Mouse (Mus musculus) ES-E14 (cell line): ENCODE results near the gene G0s2. TPM values are rescaled to one million over a fixed set of nuclear protein-coding genes. Genes with fewer than 3 reads are reported as not detected.

Experiments
- DNase-seq: peaks from one replicate; pipeline ENCODE4 v3.0.0-alpha.2; 2013; ENCODE audit warnings: low read depth, low spot score
- H3K27ac ChIP-seq: 2 replicates; pipeline ENCODE4 v1.5.1; 2012; ENCODE audit warnings: low read depth, mild to moderate bottlenecking, low read length, moderate library complexity, mixed read lengths; ENCODE audit not compliant: poor library complexity, insufficient read depth, severe bottlenecking
- H3K36me3 ChIP-seq: 2 replicates; pipeline ENCODE4 v1.6.1; 2012; ENCODE audit warnings: mild to moderate bottlenecking, low read length, moderate library complexity, mixed read lengths; ENCODE audit not compliant: control insufficient read depth, poor library complexity, insufficient read depth, severe bottlenecking
- H3K4me1 ChIP-seq, 2 experiments: fragments of 150-350 bp in 1 of 2; sonication (generic) in 1 of 2; 2 replicates each; pipeline ENCODE4 v1.6.1; 2012; ENCODE audit warnings: low read length in 2 of 2, mild to moderate bottlenecking in 1 of 2, mixed read lengths in 1 of 2; ENCODE audit not compliant: control insufficient read depth in 2 of 2, insufficient read depth in 2 of 2, poor library complexity in 1 of 2
- H3K4me3 ChIP-seq, 2 experiments: fragments of 150-350 bp in 1 of 2; sonication (generic) in 1 of 2; 2 replicates each; pipeline ENCODE4 v1.5.1; 2012; ENCODE audit warnings: low read length in 2 of 2, low read depth in 1 of 2, mild to moderate bottlenecking in 1 of 2, mixed read lengths in 1 of 2; ENCODE audit not compliant: insufficient read depth in 1 of 2, poor library complexity in 1 of 2, severe bottlenecking in 1 of 2
- H3K9ac ChIP-seq: 2 replicates; pipeline ENCODE4 v1.6.1; 2012; ENCODE audit warnings: low read depth, mild to moderate bottlenecking, low read length, mixed read lengths; ENCODE audit not compliant: poor library complexity, insufficient read depth, severe bottlenecking
- H3K9me3 ChIP-seq: fragments of 150-350 bp; sonication (generic); 2 replicates; pipeline ENCODE4 v1.6.1; 2012; ENCODE audit warnings: low read depth, mild to moderate bottlenecking, low read length; ENCODE audit not compliant: control insufficient read depth, insufficient read depth
- CHD2 ChIP-seq: IDR thresholded peaks from 2 replicates; pipeline ENCODE4 v1.6.1; 2014; ENCODE audit warnings: mild to moderate bottlenecking, low read depth, low read length, inconsistent platforms
- HCFC1 ChIP-seq: IDR thresholded peaks from 2 replicates; pipeline ENCODE4 v1.6.1; 2012; ENCODE audit warnings: low read length, inconsistent platforms, borderline replicate concordance; ENCODE audit not compliant: insufficient read depth
- MAFK ChIP-seq: IDR thresholded peaks from 2 replicates; pipeline ENCODE4 v1.6.1; 2014; ENCODE audit warnings: mild to moderate bottlenecking, low read depth, low read length, inconsistent platforms; ENCODE audit not compliant: insufficient read depth
- ZC3H11A ChIP-seq: IDR thresholded peaks from 2 replicates; pipeline ENCODE4 v1.6.1; 2012; ENCODE audit warnings: low read depth, mild to moderate bottlenecking, inconsistent platforms, low read length, borderline replicate concordance
- ZNF384 ChIP-seq: IDR thresholded peaks from 2 replicates; pipeline ENCODE4 v1.6.1; 2012; ENCODE audit warnings: low read depth, low read length, inconsistent platforms
- in situ Hi-C, 2 experiments: fragments of 600-800 bp; cut with MboI; formaldehyde crosslinking; loops; one replicate each; pipeline ENCODE4 v1.15.1; 2025; ENCODE audit warnings: low sequenced_read_pairs in 2 of 2, inconsistent platforms in 1 of 2; ENCODE audit not compliant: unreplicated experiment in 2 of 2
- total RNA-seq: library from RNA; depleted of rRNA; stranded (reverse); fragments of 300-350 nt; gene quantifications from 2 replicates; pipeline ENCODE4 v1.2.3, GENCODE M21; 2012; rRNA removed

G0s2 gene
- total RNA-seq, result 4.8 and 7.3 TPM in 2 replicates

DNA sequence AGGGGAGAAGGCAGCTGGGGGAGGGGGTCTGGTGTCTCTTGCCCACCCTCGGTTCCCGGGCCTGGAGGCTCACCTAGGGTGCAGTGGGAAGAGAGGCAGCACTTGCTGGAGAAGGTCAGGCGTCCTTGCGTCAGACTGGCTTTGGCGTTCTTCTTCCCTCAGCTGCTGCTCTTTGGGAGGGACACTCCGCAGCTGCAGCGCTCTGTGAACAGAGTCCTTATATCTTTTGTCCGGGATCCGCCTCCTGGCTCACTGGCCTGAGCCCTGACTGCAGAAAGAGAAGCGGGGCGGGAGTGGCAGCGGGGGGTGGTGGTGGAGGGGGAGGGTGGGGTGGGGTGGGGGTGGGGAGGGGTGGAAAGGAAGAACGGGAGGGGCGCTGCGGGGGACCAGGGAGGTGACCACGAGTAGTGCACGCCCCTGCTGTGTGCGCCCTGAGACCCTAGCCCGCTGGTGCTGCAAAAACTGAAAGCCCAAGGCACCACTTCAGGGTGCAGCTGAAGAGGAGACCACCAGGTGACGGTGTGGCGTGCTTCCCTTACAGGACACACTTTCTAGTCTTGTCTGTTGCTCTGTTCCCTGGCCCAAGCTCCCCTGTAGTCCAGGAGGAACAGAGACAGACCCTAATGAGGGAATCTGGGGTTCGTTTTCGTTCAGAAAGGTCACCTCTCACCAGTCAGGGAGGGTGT, at the start of gene G0s2:
Gene G0s2, minus strand, starts transcription at position 302 of the 686 bp plus-strand sequence.
- H3K4me3 ChIP-seq, result peak within 1 kb of the TSS; percentile 46 to 52; a peak in 3 of 4 replicates
- DNase-seq, result peak; percentile 47
- no peaks in the 10 kb centered on the region for H3K9me3 ChIP-seq
- no peaks in the 10 kb centered on the region for H3K36me3 ChIP-seq
- TF ChIP-seq HCFC1 (no peak), MAFK (no peak), CHD2 (no peak), ZNF384 (no peak), ZC3H11A (no peak)
- peaks cover 2 to 8% of the 10 kb centered on the region in 2 experiments; a peak in 2 of 4 replicates for H3K4me1 ChIP-seq
- in situ Hi-C loops, result no loop called here
- H3K27ac ChIP-seq, result peak within 1 kb of the TSS; percentile 2; the same call in 1 of the 2 replicates
- peak within 1 kb of the TSS; percentile 34; the same call in 1 of the 2 replicates for H3K9ac ChIP-seq

DNA sequence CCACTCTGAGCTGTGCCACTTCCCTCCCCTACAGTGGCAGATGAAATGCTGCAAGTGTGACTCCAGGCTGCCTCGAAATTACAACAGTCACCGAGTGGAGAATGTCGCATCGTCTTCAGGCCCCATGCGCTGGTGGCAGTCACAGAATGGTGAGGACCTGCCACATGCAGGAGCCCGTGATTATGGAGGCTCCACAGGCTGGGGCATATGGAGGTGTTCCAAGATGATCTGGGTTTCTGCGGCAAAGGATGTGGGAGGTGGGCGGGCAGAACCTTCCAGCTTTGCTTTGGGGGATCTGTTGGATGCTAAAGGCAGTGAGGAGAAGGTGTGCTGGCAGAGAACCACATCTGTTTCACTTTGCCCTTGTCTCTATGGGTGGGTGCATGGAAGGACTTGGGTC, 47.4 kb upstream of the G0s2 start:
- Histone ChIP-seq H3K9ac (no peak overlapping the region), H3K27ac (no peak overlapping the region), H3K36me3 (no peaks in the 10 kb centered on the region), H3K4me3 (no peak overlapping the region), H3K4me1 (no peaks in the 10 kb centered on the region; a peak in 1 of 4 replicates), H3K9me3 (no peaks in the 10 kb centered on the region)
- in situ Hi-C loops, result no loop called here
- no peak for TF ChIP-seq MAFK
- no peak for TF ChIP-seq ZNF384
- TF ChIP-seq CHD2, result no peak
- TF ChIP-seq HCFC1, result no peak
- no peak for TF ChIP-seq ZC3H11A
- no peak for DNase-seq

- in situ Hi-C loops, result no loop called here
- Histone ChIP-seq H3K4me1 (no peaks in the 10 kb centered on the region; a peak in 1 of 4 replicates), H3K9me3 (no peaks in the 10 kb centered on the region), H3K9ac (no peak overlapping the region), H3K4me3 (no peak overlapping the region), H3K36me3 (no peaks in the 10 kb centered on the region), H3K27ac (no peak overlapping the region)
- TF ChIP-seq ZNF384 (no peak), HCFC1 (no peak), MAFK (no peak), ZC3H11A (no peak), CHD2 (no peak)
- DNase-seq, result no peak
These were observed 46.7 kb upstream of the G0s2 start for GRCm38 (mm10) chr1:193319721-193320120.

DNA sequence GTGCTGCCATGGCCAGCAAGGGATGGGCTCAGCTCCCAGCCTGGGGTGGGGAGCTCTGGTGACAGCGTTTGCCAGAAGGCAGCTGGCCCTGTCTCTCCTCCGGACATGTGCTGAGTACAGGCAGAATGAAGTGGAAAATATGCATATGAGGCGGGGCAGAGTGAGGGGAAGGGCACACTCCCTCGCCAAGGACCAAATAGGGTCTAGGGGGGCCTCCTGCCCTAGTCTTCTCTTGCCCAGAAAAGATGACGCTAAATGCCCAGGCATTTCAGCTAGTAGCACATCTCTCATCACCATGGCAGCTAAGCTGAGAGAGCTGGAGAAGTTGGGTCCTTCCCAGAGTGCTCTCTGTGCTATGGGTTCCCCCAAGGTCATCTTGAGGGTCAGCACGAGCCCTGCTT, 44.1 kb upstream of the G0s2 start:
- Histone ChIP-seq H3K36me3 (no peaks in the 10 kb centered on the region), H3K27ac (no peak overlapping the region), H3K4me3 (no peak overlapping the region), H3K9ac (no peak overlapping the region), H3K9me3 (no peaks in the 10 kb centered on the region), H3K4me1 (no peaks in the 10 kb centered on the region; a peak in 1 of 4 replicates)
- DNase-seq, result no peak
- in situ Hi-C loops, result no loop called here
- no peak for TF ChIP-seq CHD2

GRCm38 (mm10) chr1:193316358-193316750, 43.3 kb upstream of the G0s2 start:
- in situ Hi-C loops, result no loop called here
- DNase-seq, result no peak
- no peaks in the 10 kb centered on the region for H3K9me3 ChIP-seq
- no peak overlapping the region for H3K27ac ChIP-seq
- no peaks in the 10 kb centered on the region; a peak in 1 of 4 replicates for H3K4me1 ChIP-seq
- no peak overlapping the region for H3K9ac ChIP-seq
- H3K4me3 ChIP-seq, result no peak overlapping the region
- TF ChIP-seq ZC3H11A (no peak), MAFK (no peak), ZNF384 (no peak), HCFC1 (no peak), CHD2 (no peak)
- H3K36me3 ChIP-seq, result no peaks in the 10 kb centered on the region
